Mouse (Mus musculus): Measurements from ENCODE around the gene Angptl4.

- TF ChIP-seq CTCF (IDR thresholded peaks at IDR 0.05; ENCODE audit: extremely low read depth, insufficient read depth, low read length) (no peak), POLR2A (IDR thresholded peaks at IDR 0.05; ENCODE audit: extremely low read depth, insufficient read depth, low read length) (no peak)
These were observed 31.4 kb upstream of the Angptl4 start for GRCm38 (mm10) chr17:33812990-33813389.
